Mouse (Mus musculus): ENCODE data around the gene Dgki. TPM values are rescaled to one million over a fixed set of nuclear protein-coding genes. Genes with fewer than 3 reads are reported as not detected.

Dgki gene
- polyA plus RNA-seq, 1 experiment from 2014 or later, result 0.92 TPM

DNA sequence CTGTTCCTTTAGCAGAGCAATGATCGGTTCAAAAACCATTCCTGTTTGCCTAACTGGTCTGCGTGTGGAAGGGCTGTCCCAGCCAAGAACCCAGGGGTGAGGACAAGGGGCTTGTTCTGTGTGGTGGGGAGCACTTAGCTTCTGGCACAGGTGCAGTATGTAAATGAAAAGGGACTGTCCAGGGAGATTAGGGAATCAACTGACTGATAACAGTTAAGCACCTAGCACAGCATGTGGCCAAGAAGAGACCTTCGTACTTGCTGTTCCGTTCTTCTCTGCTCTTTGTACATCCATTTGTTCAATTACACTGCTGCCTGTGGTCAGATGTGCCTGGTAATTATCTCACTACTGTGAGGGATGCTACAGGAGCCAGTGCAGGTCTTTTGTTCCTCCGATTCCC lies 248.3 kb downstream of the Dgki start:
- 59% methylated on average over 5 of the region's 5 CpGs for WGBS
- no peak overlapping the region for H3K4me2 ChIP-seq (ENCODE audit: low read length)
- DNase-seq (ENCODE audit: low spot score), result no peak
- no peaks in the 10 kb centered on the region for H3K9me3 ChIP-seq (ENCODE audit: control insufficient read depth, low read length)
- no peaks in the 10 kb centered on the region for H3K4me1 ChIP-seq (replicated peaks; ENCODE audit: control insufficient read depth, insufficient read depth, low read length)
- no peaks in the 10 kb centered on the region for H3K36me3 ChIP-seq (ENCODE audit: control insufficient read depth, insufficient read depth, low read length)
- H3K27me3 ChIP-seq (replicated peaks; ENCODE audit: control insufficient read depth, insufficient read depth, low read length), result no peaks in the 10 kb centered on the region
- H3K4me3 ChIP-seq (ENCODE audit: low read depth, low read length), result no peak overlapping the region
- no peak overlapping the region for H3K9ac ChIP-seq (ENCODE audit: low read length)
- ATAC-seq (replicated peaks; ENCODE audit: low FRiP score, low TSS enrichment, low read depth), result no peak
- H3K27ac ChIP-seq (ENCODE audit: low read depth), result no peak overlapping the region

GRCm38 (mm10) chr6:37051150-37051549 lies 248.8 kb downstream of the Dgki start:
- ATAC-seq (replicated peaks; ENCODE audit: low FRiP score, low TSS enrichment, low read depth) (no peak), DNase-seq (ENCODE audit: low spot score) (no peak)
- Histone ChIP-seq H3K4me1 (replicated peaks; ENCODE audit: control insufficient read depth, insufficient read depth, low read length) (no peaks in the 10 kb centered on the region), H3K27ac (ENCODE audit: low read depth) (no peak overlapping the region), H3K27me3 (replicated peaks; ENCODE audit: control insufficient read depth, insufficient read depth, low read length) (no peaks in the 10 kb centered on the region), H3K4me3 (ENCODE audit: low read depth, low read length) (no peak overlapping the region), H3K9me3 (ENCODE audit: control insufficient read depth, low read length) (no peaks in the 10 kb centered on the region), H3K9ac (ENCODE audit: low read length) (no peak overlapping the region), H3K36me3 (ENCODE audit: control insufficient read depth, insufficient read depth, low read length) (no peaks in the 10 kb centered on the region), H3K4me2 (ENCODE audit: low read length) (no peak overlapping the region)
- WGBS, result 91% methylated on average over 1 of the region's 1 CpGs

DNA sequence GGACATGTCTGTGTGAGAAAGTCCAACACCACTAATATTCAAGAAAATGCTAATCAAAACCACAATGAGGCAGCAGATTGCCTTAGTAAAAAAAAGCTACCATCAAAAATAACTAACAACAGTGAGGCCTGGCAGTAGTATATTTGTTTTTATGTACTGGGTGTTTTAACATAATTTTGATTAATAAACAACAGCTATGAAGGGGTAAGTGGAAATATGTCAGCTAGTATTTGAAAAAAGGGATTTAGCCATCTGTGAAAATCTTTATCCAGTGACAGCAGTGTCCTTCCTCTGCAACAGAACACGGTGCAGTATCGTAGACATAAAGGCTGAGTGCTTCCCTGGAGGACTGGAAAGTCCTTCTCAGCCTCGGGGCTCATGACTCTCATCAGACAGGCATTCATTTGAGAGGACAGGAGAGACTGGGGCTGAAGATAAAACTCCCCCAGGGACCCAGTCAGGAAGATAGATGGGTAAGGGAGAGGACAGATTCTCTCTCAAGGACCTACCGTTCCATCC lies 252.3 kb downstream of the Dgki start:
- no peak overlapping the region for H3K9ac ChIP-seq (ENCODE audit: low read length)
- no peaks in the 10 kb centered on the region for H3K36me3 ChIP-seq (ENCODE audit: control insufficient read depth, insufficient read depth, low read length)
- no peak overlapping the region for H3K27ac ChIP-seq (ENCODE audit: low read depth)
- no peaks in the 10 kb centered on the region; the same call in 1 of the 2 replicates for H3K4me1 ChIP-seq (replicated peaks; ENCODE audit: control insufficient read depth, insufficient read depth, low read length)
- no peak overlapping the region for H3K4me3 ChIP-seq (ENCODE audit: low read depth, low read length)
- H3K9me3 ChIP-seq (ENCODE audit: control insufficient read depth, low read length), result no peaks in the 10 kb centered on the region
- no peak for ATAC-seq (replicated peaks; ENCODE audit: low FRiP score, low TSS enrichment, low read depth)
- H3K4me2 ChIP-seq (ENCODE audit: low read length), result no peak overlapping the region
- whole genome bisulfite sequencing, result 71% methylated on average over 4 of the region's 4 CpGs
- no peak for DNase-seq (ENCODE audit: low spot score)
- no peaks in the 10 kb centered on the region for H3K27me3 ChIP-seq (replicated peaks; ENCODE audit: control insufficient read depth, insufficient read depth, low read length)

- Histone ChIP-seq H3K4me2 (ENCODE audit: low read length) (no peak overlapping the region), H3K9ac (ENCODE audit: low read length) (no peak overlapping the region), H3K4me3 (ENCODE audit: low read depth, low read length) (no peak overlapping the region), H3K27ac (ENCODE audit: low read depth) (no peak overlapping the region), H3K36me3 (ENCODE audit: control insufficient read depth, insufficient read depth, low read length) (no peaks in the 10 kb centered on the region), H3K4me1 (replicated peaks; ENCODE audit: control insufficient read depth, insufficient read depth, low read length) (no peaks in the 10 kb centered on the region; the same call in 1 of the 2 replicates), H3K27me3 (replicated peaks; ENCODE audit: control insufficient read depth, insufficient read depth, low read length) (no peaks in the 10 kb centered on the region), H3K9me3 (ENCODE audit: control insufficient read depth, low read length) (no peaks in the 10 kb centered on the region)
- WGBS, result 27% methylated on average over 4 of the region's 4 CpGs
- peak; percentile 81 for DNase-seq (ENCODE audit: low spot score)
- ATAC-seq (replicated peaks; ENCODE audit: low FRiP score, low TSS enrichment, low read depth), result 0 out of 2 replicates have a peak, but pooled peaks have one; percentile 23
These were observed 253.7 kb downstream of the Dgki start for GRCm38 (mm10) chr6:37046152-37046788.

GRCm38 (mm10) chr6:37044796-37045195 lies 255.2 kb downstream of the Dgki start:
- no peak overlapping the region for H3K9ac ChIP-seq (ENCODE audit: low read length)
- 82% methylated on average over 4 of the region's 4 CpGs for WGBS
- no peaks in the 10 kb centered on the region for H3K9me3 ChIP-seq (ENCODE audit: control insufficient read depth, low read length)
- H3K4me3 ChIP-seq (ENCODE audit: low read depth, low read length), result no peak overlapping the region
- H3K4me2 ChIP-seq (ENCODE audit: low read length), result no peak overlapping the region
- H3K36me3 ChIP-seq (ENCODE audit: control insufficient read depth, insufficient read depth, low read length), result no peaks in the 10 kb centered on the region
- no peaks in the 10 kb centered on the region for H3K27me3 ChIP-seq (replicated peaks; ENCODE audit: control insufficient read depth, insufficient read depth, low read length)
- H3K4me1 ChIP-seq (replicated peaks; ENCODE audit: control insufficient read depth, insufficient read depth, low read length), result no peaks in the 10 kb centered on the region; the same call in 1 of the 2 replicates
- ATAC-seq (replicated peaks; ENCODE audit: low FRiP score, low TSS enrichment, low read depth), result no peak
- DNase-seq (ENCODE audit: low spot score), result no peak
- no peak overlapping the region for H3K27ac ChIP-seq (ENCODE audit: low read depth)

- H3K9ac ChIP-seq (ENCODE audit: low read length), result no peak overlapping the region
- H3K4me1 ChIP-seq (replicated peaks; ENCODE audit: control insufficient read depth, insufficient read depth, low read length), result peaks cover 11% of the 10 kb centered on the region
- H3K36me3 ChIP-seq (ENCODE audit: control insufficient read depth, insufficient read depth, low read length), result no peaks in the 10 kb centered on the region
- no peaks in the 10 kb centered on the region for H3K9me3 ChIP-seq (ENCODE audit: control insufficient read depth, low read length)
- WGBS, result 45% methylated on average over 8 of the region's 8 CpGs
- H3K4me2 ChIP-seq (ENCODE audit: low read length), result no peak overlapping the region
- DNase-seq (ENCODE audit: low spot score), result no peak
- H3K27ac ChIP-seq (ENCODE audit: low read depth), result no peak overlapping the region
- H3K4me3 ChIP-seq (ENCODE audit: low read depth, low read length), result no peak overlapping the region
- no peaks in the 10 kb centered on the region for H3K27me3 ChIP-seq (replicated peaks; ENCODE audit: control insufficient read depth, insufficient read depth, low read length)
- no peak for ATAC-seq (replicated peaks; ENCODE audit: low FRiP score, low TSS enrichment, low read depth)
These were observed 261.5 kb downstream of the Dgki start for GRCm38 (mm10) chr6:37038444-37038843.

DNA sequence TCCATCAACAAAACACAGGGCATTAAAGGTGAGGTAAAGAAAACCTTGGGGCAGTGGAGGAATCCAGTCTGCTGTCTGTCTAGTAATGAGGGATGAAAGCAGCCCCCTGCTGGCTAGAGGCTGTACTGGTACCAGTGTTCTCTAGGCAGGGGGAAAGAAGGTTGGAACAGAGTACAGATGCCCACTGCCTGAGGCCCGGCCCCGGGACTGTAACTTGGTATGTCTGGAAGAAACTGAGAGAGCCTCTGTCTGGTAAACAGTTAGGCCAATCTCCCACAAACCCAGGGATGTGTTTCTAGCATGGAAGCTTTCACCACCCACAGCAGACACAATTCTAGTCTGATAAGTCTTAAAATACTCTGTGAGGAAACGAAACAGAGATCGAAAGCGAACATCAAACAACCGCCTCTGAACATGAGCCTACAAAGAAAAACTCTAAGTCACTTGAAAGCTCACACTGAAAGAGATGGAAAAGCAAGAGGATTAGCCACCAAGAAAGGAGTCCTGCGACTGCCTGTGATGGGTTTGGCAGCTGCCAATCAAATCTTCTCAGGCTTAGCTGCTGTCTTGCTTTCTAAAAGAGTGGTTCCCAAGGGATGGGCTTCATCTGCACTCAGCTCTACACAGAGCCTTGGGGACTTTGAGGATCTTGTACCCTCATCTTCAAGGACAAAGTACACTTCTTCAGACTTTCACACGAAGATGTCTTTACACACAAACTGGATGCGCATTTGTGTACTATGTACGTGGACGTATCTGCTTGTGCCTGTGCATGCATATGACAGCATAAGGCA lies 262.7 kb downstream of the Dgki start:
- DNase-seq (ENCODE audit: low spot score) (peak; percentile 66), ATAC-seq (replicated peaks; ENCODE audit: low FRiP score, low TSS enrichment, low read depth) (0 out of 2 replicates have a peak, but pooled peaks have one; percentile 55)
- H3K27ac ChIP-seq (ENCODE audit: low read depth), result peak overlapping the region; percentile 30; the same call in 1 of the 2 replicates
- no peak overlapping the region for H3K4me2 ChIP-seq (ENCODE audit: low read length)
- H3K4me3 ChIP-seq (ENCODE audit: low read depth, low read length), result no peak overlapping the region
- 73% methylated on average over 11 of the region's 11 CpGs for WGBS
- H3K9ac ChIP-seq (ENCODE audit: low read length), result no peak overlapping the region
- no peaks in the 10 kb centered on the region for H3K27me3 ChIP-seq (replicated peaks; ENCODE audit: control insufficient read depth, insufficient read depth, low read length)
- H3K4me1 ChIP-seq (replicated peaks; ENCODE audit: control insufficient read depth, insufficient read depth, low read length), result peaks cover 13% of the 10 kb centered on the region
- H3K36me3 ChIP-seq (ENCODE audit: control insufficient read depth, insufficient read depth, low read length), result no peaks in the 10 kb centered on the region
- H3K9me3 ChIP-seq (ENCODE audit: control insufficient read depth, low read length), result no peaks in the 10 kb centered on the region

DNA sequence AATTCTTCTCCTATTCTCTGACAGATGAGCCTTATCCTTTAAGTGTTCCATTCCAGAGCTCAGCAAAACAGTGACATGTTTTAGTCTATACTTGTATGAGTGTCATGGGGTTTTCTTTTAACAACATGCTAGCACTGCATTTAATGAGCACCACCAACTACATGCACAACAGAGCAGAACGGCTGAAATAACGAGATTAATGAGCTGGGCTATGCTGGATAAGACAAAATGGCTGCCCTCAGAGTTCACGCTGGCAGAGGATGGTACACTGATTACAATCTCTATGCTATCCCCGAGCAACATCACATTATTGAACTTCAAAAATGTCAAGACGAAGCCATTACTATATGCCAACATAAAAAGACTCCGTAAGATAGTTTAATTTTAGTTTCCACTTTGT lies 264.3 kb downstream of the Dgki start:
- Histone ChIP-seq H3K9me3 (ENCODE audit: control insufficient read depth, low read length) (no peaks in the 10 kb centered on the region), H3K4me3 (ENCODE audit: low read depth, low read length) (no peak overlapping the region), H3K4me2 (ENCODE audit: low read length) (no peak overlapping the region), H3K27ac (ENCODE audit: low read depth) (no peak overlapping the region), H3K4me1 (replicated peaks; ENCODE audit: control insufficient read depth, insufficient read depth, low read length) (peaks cover 22% of the 10 kb centered on the region), H3K36me3 (ENCODE audit: control insufficient read depth, insufficient read depth, low read length) (no peaks in the 10 kb centered on the region), H3K27me3 (replicated peaks; ENCODE audit: control insufficient read depth, insufficient read depth, low read length) (no peaks in the 10 kb centered on the region), H3K9ac (ENCODE audit: low read length) (no peak overlapping the region)
- DNase-seq (ENCODE audit: low spot score) (no peak), ATAC-seq (replicated peaks; ENCODE audit: low FRiP score, low TSS enrichment, low read depth) (no peak)
- WGBS, result 87% methylated on average over 6 of the region's 6 CpGs

All from intestine, embryonic 14.5 days (tissue).